ENCODE assay signal across 7 mouse cellular contexts in the genomic region with DNA sequence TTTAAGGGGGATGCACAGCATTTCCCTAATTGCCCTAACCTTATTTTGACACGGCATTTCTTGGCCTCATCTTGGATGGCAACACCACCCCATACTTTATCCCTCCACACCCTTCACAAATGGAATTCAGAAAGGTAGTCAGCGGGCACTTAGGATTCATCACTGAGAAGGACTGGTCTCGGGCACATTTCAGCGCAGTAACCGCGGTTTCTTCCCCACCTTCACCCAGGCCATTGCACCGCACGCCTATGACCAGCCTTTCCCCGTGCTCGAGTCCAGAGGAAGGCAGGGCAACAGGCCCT. TPM values are rescaled to one million over a fixed set of nuclear protein-coding genes. Genes with fewer than 3 reads are reported as not detected.
DNase-seq lines count a peak whose midpoint lies in the region; ATAC-seq and TF ChIP-seq lines count a peak whose summit lies in the region.

No protein-coding gene starts in this region.

- H3K27ac ChIP-seq in forebrain, embryonic 12.5 days, result no peak overlapping the region
- no peak overlapping the region for H3K27ac ChIP-seq in limb, embryonic 12.5 days
- 0 out of 2 replicates have a peak overlapping the region, but pooled peaks have one; percentile 47 for H3K27ac ChIP-seq in olfactory bulb, adult 2 months (ENCODE audit: insufficient read depth, low read depth, low read length)

- no peak for ATAC-seq in forebrain, embryonic 12.5 days (ENCODE audit: low FRiP score)
- no peak for ATAC-seq in limb, embryonic 12.5 days (ENCODE audit: insufficient number of reproducible peaks, insufficient read depth, low FRiP score, low TSS enrichment, low read depth)

- H3K36me3 ChIP-seq in forebrain, embryonic 12.5 days (replicated peaks), result no peaks in the 10 kb centered on the region
- peaks cover 3% of the 10 kb centered on the region; the same call in 1 of the 2 replicates for H3K36me3 ChIP-seq in limb, embryonic 12.5 days

- TF ChIP-seq CTCF in olfactory bulb, adult 2 months (IDR thresholded peaks at IDR 0.05; ENCODE audit: insufficient read depth, low read depth, low read length), result no peak

- TF ChIP-seq POLR2A in olfactory bulb, adult 2 months (IDR thresholded peaks at IDR 0.05; ENCODE audit: insufficient read depth, low read depth, low read length), result no peak

- 10% methylated on average over 10 of the region's 10 CpGs for WGBS in forebrain, embryonic 12.5 days
- WGBS in limb, embryonic 12.5 days, result 9% methylated on average over 10 of the region's 10 CpGs
- 15% methylated on average over 10 of the region's 10 CpGs for WGBS in olfactory bulb, adult 2 months

- peaks cover 18% of the 10 kb centered on the region for H3K4me1 ChIP-seq in forebrain, embryonic 12.5 days
- peaks cover 32% of the 10 kb centered on the region for H3K4me1 ChIP-seq in limb, embryonic 12.5 days (replicated peaks)
- peaks cover 14% of the 10 kb centered on the region for H3K4me1 ChIP-seq in olfactory bulb, adult 2 months (ENCODE audit: control insufficient read depth, insufficient read depth, low read length)

- H3K4me3 ChIP-seq in forebrain, embryonic 12.5 days (replicated peaks), result peak overlapping the region; percentile 84
- H3K4me3 ChIP-seq in limb, embryonic 12.5 days (replicated peaks), result peak overlapping the region; percentile 83
- H3K4me3 ChIP-seq in olfactory bulb, adult 2 months (ENCODE audit: insufficient read depth, low read depth, low read length), result peak overlapping the region; percentile 85

- peaks cover 33% of the 10 kb centered on the region; the same call in 1 of the 2 replicates for H3K27me3 ChIP-seq in forebrain, embryonic 12.5 days
- H3K27me3 ChIP-seq in limb, embryonic 12.5 days, result peaks cover 12% of the 10 kb centered on the region; the same call in 1 of the 2 replicates

- peak; percentile 24 for DNase-seq in right cerebral cortex, adult 18-20 months
- no peak for DNase-seq in right cerebral cortex, postnatal 4 days
- no peak for DNase-seq in frontal cortex, adult 2 months (ENCODE audit: extremely low spot score in 1 of 2, low spot score in 1 of 2)
- no peak for DNase-seq in cerebellum, adult 8-10 months

- H3K9ac ChIP-seq in forebrain, embryonic 12.5 days, result peak overlapping the region; percentile 90
- peak overlapping the region; percentile 90 for H3K9ac ChIP-seq in limb, embryonic 12.5 days (replicated peaks)

- H3K9me3 ChIP-seq in forebrain, embryonic 12.5 days, result no peaks in the 10 kb centered on the region
- H3K9me3 ChIP-seq in limb, embryonic 12.5 days, result no peaks in the 10 kb centered on the region

- peak overlapping the region; percentile 94 for H3K4me2 ChIP-seq in forebrain, embryonic 12.5 days
- H3K4me2 ChIP-seq in limb, embryonic 12.5 days, result peak overlapping the region; percentile 92

RNA-seq across cellular contexts. Expression of a gene that starts 1.1 kb away (rescaled TPM):
- 16.3 and 18.9 TPM in 2 replicates for polyA plus RNA-seq in forebrain, embryonic 12.5 days (2016; fragmentation: Nextera tagmentation; extraction: Ambion mirVana)
- 15.3 and 19.8 TPM in 2 replicates for polyA plus RNA-seq in limb, embryonic 12.5 days (2016; fragmentation: Nextera tagmentation; extraction: Ambion mirVana)
- 346 and 1,096 TPM in 2 replicates for polyA plus RNA-seq in olfactory bulb, adult 2 months (2012; ENCODE audit: insufficient read depth, insufficient read length, low replicate concordance, missing spikeins)
- polyA plus RNA-seq in frontal cortex, adult 2 months (2012; rRNA removed), result 95.9 and 101 TPM in 2 replicates

RNA-seq across cellular contexts. Expression of a gene that starts 11.4 kb away (rescaled TPM):
- 38.8 and 41.4 TPM in 2 replicates for polyA plus RNA-seq in forebrain, embryonic 12.5 days (2016; fragmentation: Nextera tagmentation; extraction: Ambion mirVana)
- 36.4 and 38.9 TPM in 2 replicates for polyA plus RNA-seq in limb, embryonic 12.5 days (2016; fragmentation: Nextera tagmentation; extraction: Ambion mirVana)
- polyA plus RNA-seq in olfactory bulb, adult 2 months (2012; ENCODE audit: insufficient read depth, insufficient read length, low replicate concordance, missing spikeins), result not detected in 2 replicates
- 28.0 and 30.4 TPM in 2 replicates for polyA plus RNA-seq in frontal cortex, adult 2 months (2012; rRNA removed)
